Mouse (Mus musculus) layer of hippocampus, adult 6 months (tissue): ENCODE results near the gene Smim17. TPM values are rescaled to one million over a fixed set of nuclear protein-coding genes. Genes with fewer than 3 reads are reported as not detected.

Experiments used
- long read RNA-seq, 2 experiments: library from polyadenylated mRNA; unstranded; transcript quantifications; one replicate each; pipeline ENCODE4 v2.0.0; 2019 to 2020
- polyA plus RNA-seq: library from polyadenylated mRNA; unstranded; fragments of <200 nt; fragmentation: Nextera tagmentation; gene quantifications from 2 replicates; pipeline ENCODE4 v1.2.3, GENCODE M21; 2021

Gene Smim17
- 3.7 and 4.4 TPM in 2 replicates for polyA plus RNA-seq
- long read RNA-seq, experiment 1, partial matches to known transcripts: 0 of 3 reads
- long read RNA-seq, experiment 1, other reads (novel, unspliced or antisense): 3 of 3 reads
- long read RNA-seq, experiment 2, transcript Smim17-202 (4 exons, 3,197 nt): major isoform, 7 of 17 reads
- long read RNA-seq, experiment 2, partial matches to known transcripts: 5 of 17 reads
- long read RNA-seq, experiment 2, other reads (novel, unspliced or antisense): 5 of 17 reads

DNA sequence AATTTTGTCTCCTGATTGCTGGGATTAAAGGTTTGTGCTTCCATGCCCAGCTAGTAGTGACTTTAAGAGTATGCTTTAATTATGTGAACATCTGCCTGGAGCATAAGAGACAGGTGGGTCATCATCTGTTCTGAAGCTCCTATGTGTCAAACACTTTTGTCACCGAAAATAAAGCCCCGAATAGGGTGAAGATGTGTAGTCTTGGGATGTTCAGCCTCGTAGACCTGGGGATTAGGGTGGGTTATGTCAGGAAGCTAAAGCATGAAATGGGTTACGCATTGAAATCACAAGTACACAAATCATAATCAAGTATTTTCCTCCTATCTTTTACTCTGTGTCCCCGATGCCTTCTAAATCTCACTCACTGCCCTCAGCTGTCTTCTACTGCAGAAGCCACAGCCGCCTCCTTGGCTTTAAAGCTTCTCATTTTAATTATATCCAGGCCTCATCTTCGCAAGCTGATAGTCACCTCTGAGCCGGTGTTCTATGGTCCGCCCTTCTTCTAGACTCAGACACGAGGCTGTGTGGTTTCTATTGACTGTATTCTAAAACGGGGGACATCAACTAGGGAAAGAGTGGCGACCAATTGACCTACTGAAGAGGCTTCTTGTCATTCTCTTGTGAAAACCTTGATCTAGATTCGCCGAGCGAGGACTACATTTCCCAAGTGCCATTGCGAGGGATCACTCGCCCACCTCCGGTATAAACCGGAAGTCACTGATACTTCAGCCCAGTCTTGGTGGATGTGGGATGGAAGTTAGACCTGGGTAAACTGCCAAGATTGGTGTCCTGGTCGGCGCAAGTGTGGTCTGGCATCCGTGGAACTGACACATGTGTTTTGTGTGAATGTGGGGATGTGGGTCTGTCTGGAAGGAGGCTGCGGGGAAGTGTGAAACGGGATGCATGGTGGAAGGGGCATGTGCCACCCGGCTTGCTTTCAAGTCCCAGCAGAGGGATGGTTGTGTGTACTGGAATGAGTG lies at the start of gene Smim17:
TSS of gene Smim17 (plus strand) at position 720 of the 980 bp plus-strand sequence.

DNA sequence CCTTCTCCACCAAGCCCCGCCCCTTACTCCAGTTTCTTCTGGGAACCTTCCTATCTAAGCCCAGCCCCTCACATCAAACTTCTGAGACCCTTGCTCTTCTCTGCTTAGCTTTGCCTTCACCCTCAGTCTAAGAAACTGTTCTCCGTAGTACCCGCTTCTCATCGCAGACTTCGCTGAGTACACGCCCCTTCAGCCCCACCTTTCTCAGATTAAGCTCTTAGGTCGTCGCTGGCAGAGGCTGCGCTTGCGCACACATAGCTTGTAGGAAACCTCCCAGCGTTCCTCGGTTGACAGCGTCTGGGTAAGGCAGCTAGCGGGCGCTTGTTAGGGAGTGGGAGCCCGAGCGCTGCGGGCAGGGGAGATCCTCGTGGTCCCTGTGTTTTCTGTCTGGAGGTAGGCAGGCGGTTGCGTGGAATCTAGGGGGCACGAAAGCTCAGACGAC lies 35.4 kb upstream of the Smim17 start, which contains the start of gene Zfp78:
TSS of gene Zfp78 (plus strand) at position 234 of the 442 bp plus-strand sequence.

DNA sequence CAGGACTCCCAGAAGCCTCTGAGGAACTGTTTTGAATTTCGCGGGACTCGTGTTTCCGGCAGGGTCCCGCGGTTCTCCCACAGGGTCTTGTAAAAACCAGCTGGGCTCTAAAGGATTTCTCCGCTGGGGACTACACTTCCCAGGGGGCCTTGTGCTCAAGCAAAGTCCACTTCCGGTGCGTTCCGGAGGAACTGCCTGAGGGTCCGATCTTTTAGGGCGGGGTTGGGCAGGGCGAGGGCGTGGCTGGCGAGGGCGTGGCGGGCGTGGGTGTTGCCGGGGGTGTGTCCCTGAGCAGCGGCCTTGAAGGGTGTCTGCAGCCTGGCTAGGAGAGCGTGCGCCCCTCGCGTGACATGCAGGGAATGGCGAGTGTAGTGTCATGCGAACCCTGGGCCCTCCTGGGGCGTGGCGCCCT lies 15.5 kb upstream of the Smim17 start, which contains the start of gene Zfp28:
TSS of gene Zfp28 (plus strand) at position 252 of the 412 bp plus-strand sequence.

DNA sequence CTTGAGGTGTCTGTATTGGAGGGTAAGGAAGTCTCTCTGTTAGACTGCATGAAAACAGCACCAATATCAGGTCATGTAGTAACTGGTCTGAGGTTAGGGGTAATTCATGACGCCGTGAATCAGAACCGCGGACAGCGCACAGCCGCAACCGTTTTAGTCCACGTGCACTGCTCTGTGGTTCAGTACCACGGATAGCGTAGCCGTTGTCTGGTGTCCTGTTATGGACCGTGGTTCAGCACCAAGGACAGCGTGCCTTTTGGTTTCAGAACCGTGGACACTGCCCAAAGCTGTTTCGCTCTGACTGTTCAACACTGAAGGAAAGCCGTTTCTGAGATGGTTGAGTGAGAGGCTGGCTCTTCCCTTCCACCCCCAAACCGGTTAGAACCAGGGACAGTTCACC lies 11.5 kb downstream of the Smim17 start, which contains the start of gene Gm20715:
TSS of gene Gm20715 (plus strand) at position 235 of the 400 bp plus-strand sequence.

DNA sequence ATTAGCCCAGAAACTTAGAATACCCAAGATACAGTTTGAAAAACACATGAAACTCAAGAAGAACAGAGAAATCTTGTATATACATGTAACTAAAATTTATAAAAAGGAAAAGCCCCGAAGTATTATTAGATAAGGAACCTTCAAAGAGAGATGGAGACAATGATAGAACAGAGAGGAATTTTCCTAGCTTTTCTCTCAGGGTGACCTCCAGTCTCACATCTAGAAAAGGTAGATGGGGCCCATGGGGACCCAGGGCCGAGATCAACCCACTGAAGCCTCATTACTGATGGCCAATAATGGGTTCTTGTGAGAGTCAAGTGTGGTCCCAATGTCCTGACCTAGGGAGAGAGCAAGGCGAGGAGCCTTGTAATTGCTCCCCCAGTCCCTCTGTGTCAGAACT lies 39.9 kb downstream of the Smim17 start, which contains the start of gene Olfr1344:
TSS of gene Olfr1344 (plus strand) at position 301 of the 400 bp plus-strand sequence.

DNA sequence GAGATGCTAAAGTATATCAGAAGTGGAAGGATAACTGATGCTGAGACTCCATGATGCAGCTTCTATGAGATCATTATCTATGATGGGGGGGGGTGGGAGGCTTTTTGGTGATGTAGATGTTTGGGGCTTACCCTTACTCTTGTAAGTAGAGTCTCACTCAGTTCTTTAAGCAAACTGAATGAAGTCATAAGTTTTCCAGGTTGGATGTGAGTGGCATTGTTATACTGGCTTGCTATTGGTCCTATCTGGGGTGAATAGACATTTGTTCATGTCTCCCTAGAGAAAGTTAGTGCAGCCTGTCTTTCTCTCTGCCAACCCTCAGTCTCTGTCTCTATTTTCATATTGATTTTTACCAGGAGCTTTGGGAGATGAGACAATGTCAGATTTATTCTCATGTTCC lies 57.4 kb downstream of the Smim17 start, which contains the start of gene Olfr1336:
TSS of gene Olfr1336 (plus strand) at position 301 of the 400 bp plus-strand sequence.

DNA sequence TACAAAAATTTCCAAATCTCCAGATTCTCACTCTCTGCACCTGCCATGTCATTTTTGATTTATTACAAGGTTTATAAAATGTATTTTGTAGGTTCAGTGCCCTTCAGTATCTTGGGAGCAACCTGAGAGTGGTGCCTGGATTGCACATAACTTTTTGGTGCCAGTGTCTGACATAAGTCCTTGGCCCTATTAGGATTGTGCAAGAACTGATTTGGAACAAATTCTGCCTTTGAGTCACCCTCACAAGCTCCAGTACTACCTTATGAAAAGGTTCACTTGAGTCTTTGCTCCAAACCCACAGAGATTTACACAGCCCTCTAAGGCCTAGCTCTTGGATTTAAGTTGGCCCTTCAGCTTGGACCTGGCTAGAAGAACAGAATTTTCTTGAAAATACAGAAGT lies 68.4 kb downstream of the Smim17 start, which contains the start of gene Olfr1346:
TSS of gene Olfr1346 (plus strand) at position 151 of the 400 bp plus-strand sequence.

Other genes with a start within 250 kb of the Smim17 start
- gene Zfp787, start 242.7 kb upstream of the Smim17 start, polyA plus RNA-seq: 7.5 and 10.9 TPM in 2 replicates
- 35.4 and 44.9 TPM in 2 replicates for gene Zfp444, start 226.5 kb upstream of the Smim17 start, polyA plus RNA-seq
- gene Galp, start 201.6 kb upstream of the Smim17 start, polyA plus RNA-seq: not detected in 2 replicates
- not detected in 2 replicates for gene Zscan5b, start 176.4 kb upstream of the Smim17 start, polyA plus RNA-seq
- gene Epp13, start 146.0 kb upstream of the Smim17 start, polyA plus RNA-seq: not detected in 2 replicates
- 13.7 and 16.4 TPM in 2 replicates for gene Zfp667, start 112.1 kb upstream of the Smim17 start, polyA plus RNA-seq
- gene Zfp583, start 67.4 kb upstream of the Smim17 start, polyA plus RNA-seq: 6.0 and 7.6 TPM in 2 replicates
- gene Gm3854, start 55.0 kb upstream of the Smim17 start, polyA plus RNA-seq: 1.6 and 1.8 TPM in 2 replicates
- 2.5 and 3.9 TPM in 2 replicates for gene Zfp78, start 35.4 kb upstream of the Smim17 start, polyA plus RNA-seq
- gene Zfp28, start 15.4 kb upstream of the Smim17 start, polyA plus RNA-seq: 3.8 and 4.9 TPM in 2 replicates
- gene Gm20715, start 11.6 kb downstream of the Smim17 start, polyA plus RNA-seq: 0.06 and 0.09 TPM in 2 replicates
- gene Olfr1344, start 40.0 kb downstream of the Smim17 start, polyA plus RNA-seq: 1.4 and 1.7 TPM in 2 replicates
- 0.05 TPM in 1 of 2 replicates, not detected in the other for gene Olfr1336, start 57.5 kb downstream of the Smim17 start, polyA plus RNA-seq
- gene Olfr1346, start 68.4 kb downstream of the Smim17 start, polyA plus RNA-seq: not detected in 2 replicates
- not detected in 2 replicates for gene Olfr5, start 88.2 kb downstream of the Smim17 start, polyA plus RNA-seq
- gene Olfr1347, start 101.0 kb downstream of the Smim17 start, polyA plus RNA-seq: not detected in 2 replicates
- not detected in 2 replicates for gene Olfr1348, start 110.0 kb downstream of the Smim17 start, polyA plus RNA-seq
- not detected in 2 replicates for gene Olfr1349, start 124.2 kb downstream of the Smim17 start, polyA plus RNA-seq
- gene Olfr1350, start 166.1 kb downstream of the Smim17 start, polyA plus RNA-seq: not detected in 2 replicates